Mouse (Mus musculus) intestine, embryonic 15.5 days (tissue): ENCODE results near the gene Tex52. TPM values are rescaled to one million over a fixed set of nuclear protein-coding genes. Genes with fewer than 3 reads are reported as not detected.

Source experiments
- ATAC-seq: fragments of 200-750 bp; cut with Nextera tagmentation; 2 replicates; pipeline ENCODE4 v1.8.0; 2017; ENCODE audit warnings: moderate TSS enrichment, moderate library complexity
- H3K27ac ChIP-seq: fragments of 300-500 bp; sonication (generic); 2 replicates; pipeline ENCODE4 v1.5.1; 2015; ENCODE audit warnings: mild to moderate bottlenecking, inconsistent platforms
- H3K27me3 ChIP-seq: fragments of 300-500 bp; sonication (generic); replicated peaks from 2 replicates; pipeline ENCODE4 v1.6.1; 2015; ENCODE audit warnings: inconsistent platforms
- H3K36me3 ChIP-seq: fragments of 300-500 bp; sonication (generic); 2 replicates; pipeline ENCODE4 v1.6.1; 2015; ENCODE audit warnings: inconsistent platforms
- H3K4me1 ChIP-seq: fragments of 300-500 bp; sonication (generic); replicated peaks from 2 replicates; pipeline ENCODE4 v1.6.1; 2015; ENCODE audit warnings: inconsistent platforms
- H3K4me2 ChIP-seq: fragments of 300-500 bp; sonication (generic); replicated peaks from 2 replicates; pipeline ENCODE4 v1.6.1; 2015; ENCODE audit warnings: mild to moderate bottlenecking, inconsistent platforms
- H3K4me3 ChIP-seq: fragments of 300-500 bp; sonication (generic); replicated peaks from 2 replicates; pipeline ENCODE4 v1.5.1; 2015; ENCODE audit warnings: inconsistent platforms
- H3K9ac ChIP-seq: fragments of 300-500 bp; sonication (generic); 2 replicates; pipeline ENCODE4 v1.6.1; 2015; ENCODE audit warnings: inconsistent platforms
- H3K9me3 ChIP-seq: fragments of 300-500 bp; sonication (generic); 2 replicates; pipeline ENCODE4 v1.6.1; 2016; ENCODE audit warnings: inconsistent platforms
- WGBS: fragments of 180-500 bp; shearing (Covaris S2); methylation state at CpG from one replicate; pipeline ENCODE4 v1.1.7; 2015; 5-methylcytosine and 5-hydroxymethylcytosine counted together
- polyA plus RNA-seq: library from polyadenylated mRNA; unstranded; fragments of >200 nt; fragmentation: Nextera tagmentation; extraction: Ambion mirVana; gene quantifications from 2 replicates; pipeline ENCODE4 v1.2.1, GENCODE M21; 2015

Tex52 gene
- polyA plus RNA-seq, 1 experiment from 2014 or later = 0.13 TPM

- Histone ChIP-seq H3K4me1 (0 out of 2 replicates have a peak, but pooled peaks cover 3% of the 10 kb centered on the region), H3K4me3 (no peak overlapping the region), H3K27me3 (no peaks in the 10 kb centered on the region), H3K27ac (0 out of 2 replicates have a peak overlapping the region, but pooled peaks have one; percentile 1), H3K9me3 (no peaks in the 10 kb centered on the region), H3K4me2 (no peak overlapping the region), H3K36me3 (no peaks in the 10 kb centered on the region), H3K9ac (no peak overlapping the region)
- WGBS = 67% methylated on average over 2 of the region's 2 CpGs
- no peak for ATAC-seq
Observed at GRCm38 (mm10) chr6:128421036-128421435, 45.8 kb downstream of the Tex52 start.

GRCm38 (mm10) chr6:128421480-128421879 lies 46.2 kb downstream of the Tex52 start:
- H3K9ac ChIP-seq = no peak overlapping the region
- H3K27me3 ChIP-seq = no peaks in the 10 kb centered on the region
- no peak overlapping the region for H3K4me3 ChIP-seq
- H3K36me3 ChIP-seq = no peaks in the 10 kb centered on the region
- 87% methylated on average over 3 of the region's 3 CpGs for WGBS
- ATAC-seq = no peak
- H3K27ac ChIP-seq = 0 out of 2 replicates have a peak overlapping the region, but pooled peaks have one; percentile 1
- H3K4me2 ChIP-seq = no peak overlapping the region
- H3K9me3 ChIP-seq = no peaks in the 10 kb centered on the region
- H3K4me1 ChIP-seq = 0 out of 2 replicates have a peak, but pooled peaks cover 3% of the 10 kb centered on the region

GRCm38 (mm10) chr6:128423496-128424268 lies 48.4 kb downstream of the Tex52 start:
- 40% methylated on average over 15 of the region's 16 CpGs for WGBS
- Histone ChIP-seq H3K4me2 (peak overlapping the region; percentile 65), H3K4me3 (peak overlapping the region; percentile 62), H3K4me1 (0 out of 2 replicates have a peak, but pooled peaks cover 3% of the 10 kb centered on the region), H3K36me3 (peaks cover under 1% of the 10 kb centered on the region; the same call in 1 of the 2 replicates), H3K27me3 (no peaks in the 10 kb centered on the region), H3K9me3 (no peaks in the 10 kb centered on the region), H3K27ac (peak overlapping the region; percentile 96), H3K9ac (peak overlapping the region; percentile 73)
- ATAC-seq = peak; percentile 44; the same call in 1 of the 2 replicates

GRCm38 (mm10) chr6:128424269-128425019 lies 49.2 kb downstream of the Tex52 start, which contains the start of gene Itfg2:
Itfg2 (minus strand) TSS chr6:128424931.
- Histone ChIP-seq H3K27ac (peak within 1 kb of the TSS; percentile 96), H3K4me1 (0 out of 2 replicates have a peak, but pooled peaks cover 3% of the 10 kb centered on the region), H3K9ac (peak within 1 kb of the TSS; percentile 73), H3K36me3 (peaks cover 8% of the 10 kb centered on the region; the same call in 1 of the 2 replicates), H3K27me3 (no peaks in the 10 kb centered on the region), H3K4me2 (peak within 1 kb of the TSS; percentile 65), H3K9me3 (no peaks in the 10 kb centered on the region), H3K4me3 (peak within 1 kb of the TSS; percentile 62)
- peak; percentile 97 for ATAC-seq
- WGBS = under 1% methylated on average over 42 of the region's 42 CpGs

- Histone ChIP-seq H3K27me3 (no peaks in the 10 kb centered on the region), H3K36me3 (peaks cover 12% of the 10 kb centered on the region), H3K9ac (peak overlapping the region; percentile 73; the same call in 1 of the 2 replicates), H3K4me2 (peak overlapping the region; percentile 65), H3K4me3 (peak overlapping the region; percentile 62), H3K27ac (0 out of 2 replicates have a peak overlapping the region, but pooled peaks have one; percentile 96), H3K9me3 (no peaks in the 10 kb centered on the region), H3K4me1 (0 out of 2 replicates have a peak, but pooled peaks cover 3% of the 10 kb centered on the region)
- WGBS = 14% methylated on average over 9 of the region's 9 CpGs
- ATAC-seq = no peak
Observed at GRCm38 (mm10) chr6:128425046-128425445, 49.8 kb downstream of the Tex52 start.

GRCm38 (mm10) chr6:128427571-128427970 lies 52.3 kb downstream of the Tex52 start:
- Histone ChIP-seq H3K4me3 (no peak overlapping the region), H3K27ac (no peak overlapping the region), H3K4me2 (no peak overlapping the region), H3K9ac (no peak overlapping the region), H3K9me3 (no peaks in the 10 kb centered on the region), H3K27me3 (no peaks in the 10 kb centered on the region), H3K4me1 (no peaks in the 10 kb centered on the region), H3K36me3 (peaks cover 35% of the 10 kb centered on the region)
- no peak for ATAC-seq
- 87% methylated on average over 5 of the region's 5 CpGs for WGBS

GRCm38 (mm10) chr6:128429300-128429699 lies 54.0 kb downstream of the Tex52 start:
- no peak for ATAC-seq
- 93% methylated on average over 2 of the region's 2 CpGs for WGBS

GRCm38 (mm10) chr6:128429826-128430225 lies 54.6 kb downstream of the Tex52 start:
- Histone ChIP-seq H3K4me1 (no peaks in the 10 kb centered on the region), H3K36me3 (peaks cover 55% of the 10 kb centered on the region), H3K27ac (no peak overlapping the region), H3K9me3 (no peaks in the 10 kb centered on the region), H3K4me2 (no peak overlapping the region), H3K4me3 (no peak overlapping the region), H3K9ac (no peak overlapping the region), H3K27me3 (no peaks in the 10 kb centered on the region)
- peak; percentile 16; the same call in 1 of the 2 replicates for ATAC-seq
- WGBS = 84% methylated on average over 6 of the region's 6 CpGs

More at GRCm38 (mm10) chr6:128429300-128429699, 54.0 kb downstream of the Tex52 start:
- H3K36me3 ChIP-seq = peaks cover 50% of the 10 kb centered on the region
- no peaks in the 10 kb centered on the region for H3K27me3 ChIP-seq
- H3K9ac ChIP-seq = no peak overlapping the region
- no peaks in the 10 kb centered on the region for H3K9me3 ChIP-seq
- no peak overlapping the region for H3K4me3 ChIP-seq
- no peaks in the 10 kb centered on the region for H3K4me1 ChIP-seq
- H3K27ac ChIP-seq = no peak overlapping the region
- H3K4me2 ChIP-seq = no peak overlapping the region

GRCm38 (mm10) chr6:128432356-128432915 lies 57.2 kb downstream of the Tex52 start:
- Histone ChIP-seq H3K27ac (no peak overlapping the region), H3K9me3 (no peaks in the 10 kb centered on the region), H3K4me3 (no peak overlapping the region), H3K4me2 (no peak overlapping the region), H3K27me3 (no peaks in the 10 kb centered on the region), H3K9ac (no peak overlapping the region), H3K36me3 (peaks cover 70% of the 10 kb centered on the region), H3K4me1 (peaks cover 14% of the 10 kb centered on the region; the same call in 1 of the 2 replicates)
- ATAC-seq = no peak
- WGBS = 89% methylated on average over 13 of the region's 13 CpGs

- Histone ChIP-seq H3K27me3 (no peaks in the 10 kb centered on the region), H3K27ac (no peak overlapping the region), H3K9me3 (no peaks in the 10 kb centered on the region), H3K36me3 (peaks cover 70% of the 10 kb centered on the region), H3K4me3 (no peak overlapping the region), H3K9ac (no peak overlapping the region), H3K4me1 (peaks cover 14% of the 10 kb centered on the region; the same call in 1 of the 2 replicates), H3K4me2 (no peak overlapping the region)
- ATAC-seq = no peak
- 88% methylated on average over 13 of the region's 13 CpGs for WGBS
Observed at GRCm38 (mm10) chr6:128433566-128433965, 58.3 kb downstream of the Tex52 start.
